Mouse (Mus musculus) thymus, adult 2 months (tissue): Measurements from ENCODE around the gene Slc9a9.

Source experiments
- CTCF ChIP-seq: fragments of 200-500 bp; IDR thresholded peaks from 2 replicates; pipeline ENCODE4 v1.5.1; 2012; ENCODE audit warnings: mild to moderate bottlenecking, control low read depth, low read length, moderate library complexity, borderline replicate concordance; ENCODE audit not compliant: control insufficient read depth, poor library complexity, insufficient read depth; ENCODE audit errors: extremely low read depth
- POLR2A ChIP-seq: fragments of 200-500 bp; IDR thresholded peaks from 2 replicates; pipeline ENCODE4 v1.6.1; 2012; ENCODE audit warnings: mild to moderate bottlenecking, low read length, control low read depth, moderate library complexity; ENCODE audit not compliant: control insufficient read depth, poor library complexity, insufficient read depth; ENCODE audit errors: extremely low read depth

DNA sequence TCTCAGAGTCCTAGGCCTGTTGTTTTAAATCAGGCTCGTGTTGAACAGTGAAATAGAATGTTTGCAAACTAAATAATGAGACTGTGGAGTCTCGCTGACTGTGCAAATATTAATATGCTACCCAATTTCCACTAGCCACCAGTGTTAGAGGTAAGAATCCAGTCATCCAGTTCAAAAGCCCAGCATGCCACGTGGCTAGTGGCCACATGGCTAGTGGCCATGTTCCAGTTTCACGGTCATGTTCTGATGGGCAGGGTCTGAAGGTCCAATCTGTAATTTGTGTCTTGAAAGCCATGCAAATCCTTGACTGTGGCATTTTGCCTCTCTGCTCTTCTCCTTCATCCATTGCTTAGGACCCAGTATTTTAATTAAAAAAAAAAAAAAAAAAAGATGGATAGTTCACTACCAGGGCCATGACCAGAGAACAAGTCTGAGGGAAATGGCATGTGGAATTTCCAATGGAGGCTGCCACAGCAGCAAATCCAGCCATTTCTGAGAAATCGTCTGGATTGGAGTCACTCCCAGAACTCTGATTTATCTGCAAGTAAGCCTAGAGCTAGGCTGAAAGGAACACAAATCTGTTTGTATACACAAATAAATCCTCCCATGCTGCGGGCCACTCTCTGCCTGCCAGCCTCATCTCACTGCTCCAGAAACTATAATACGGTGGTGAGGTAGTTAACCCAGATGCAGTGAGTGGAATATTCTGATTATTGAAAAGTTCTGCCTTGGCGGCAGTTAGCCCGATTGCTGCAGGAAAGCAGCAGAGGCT lies 35.5 kb downstream of the Slc9a9 start:
- TF ChIP-seq POLR2A = no peak
- no peak for TF ChIP-seq CTCF
